Mouse (Mus musculus) midbrain, embryonic 10.5 days (tissue): Measurements from ENCODE around the gene Ablim1. TPM values are rescaled to one million over a fixed set of nuclear protein-coding genes. Genes with fewer than 3 reads are reported as not detected.

Source experiments
- DNase-seq: peaks from one replicate; pipeline ENCODE4 v3.0.0-alpha.2; 2017; ENCODE audit warnings: low spot score
- H3K27ac ChIP-seq: fragments of 300-500 bp; sonication (generic); replicated peaks from 2 replicates; pipeline ENCODE4 v1.5.1; 2016; ENCODE audit warnings: mild to moderate bottlenecking
- H3K27me3 ChIP-seq: fragments of 300-500 bp; sonication (generic); 2 replicates; pipeline ENCODE4 v1.6.1; 2016; ENCODE audit warnings: low read depth, mild to moderate bottlenecking; ENCODE audit not compliant: poor library complexity, severe bottlenecking
- H3K36me3 ChIP-seq: fragments of 300-500 bp; sonication (generic); 2 replicates; pipeline ENCODE4 v1.6.1; 2016; ENCODE audit warnings: mild to moderate bottlenecking, moderate library complexity
- H3K4me1 ChIP-seq: fragments of 300-500 bp; sonication (generic); 2 replicates; pipeline ENCODE4 v1.6.1; 2016
- H3K4me3 ChIP-seq: fragments of 300-500 bp; sonication (generic); 2 replicates; pipeline ENCODE4 v1.5.1; 2016; ENCODE audit warnings: mild to moderate bottlenecking, moderate library complexity
- H3K9me3 ChIP-seq: fragments of 300-500 bp; sonication (generic); replicated peaks from 2 replicates; pipeline ENCODE4 v1.6.1; 2016; ENCODE audit warnings: mild to moderate bottlenecking
- WGBS: fragments of 180-500 bp; shearing (Covaris S2); methylation state at CpG from one replicate; pipeline ENCODE4 v1.1.7; 2016; 5-methylcytosine and 5-hydroxymethylcytosine counted together
- polyA plus RNA-seq: library from polyadenylated mRNA; unstranded; fragments of >200 nt; fragmentation: Nextera tagmentation; extraction: Ambion mirVana; gene quantifications from 2 replicates; pipeline ENCODE4 v1.2.1, GENCODE M21; 2016

Ablim1 gene
- polyA plus RNA-seq, 1 experiment from 2014 or later = 17.8 TPM

DNA sequence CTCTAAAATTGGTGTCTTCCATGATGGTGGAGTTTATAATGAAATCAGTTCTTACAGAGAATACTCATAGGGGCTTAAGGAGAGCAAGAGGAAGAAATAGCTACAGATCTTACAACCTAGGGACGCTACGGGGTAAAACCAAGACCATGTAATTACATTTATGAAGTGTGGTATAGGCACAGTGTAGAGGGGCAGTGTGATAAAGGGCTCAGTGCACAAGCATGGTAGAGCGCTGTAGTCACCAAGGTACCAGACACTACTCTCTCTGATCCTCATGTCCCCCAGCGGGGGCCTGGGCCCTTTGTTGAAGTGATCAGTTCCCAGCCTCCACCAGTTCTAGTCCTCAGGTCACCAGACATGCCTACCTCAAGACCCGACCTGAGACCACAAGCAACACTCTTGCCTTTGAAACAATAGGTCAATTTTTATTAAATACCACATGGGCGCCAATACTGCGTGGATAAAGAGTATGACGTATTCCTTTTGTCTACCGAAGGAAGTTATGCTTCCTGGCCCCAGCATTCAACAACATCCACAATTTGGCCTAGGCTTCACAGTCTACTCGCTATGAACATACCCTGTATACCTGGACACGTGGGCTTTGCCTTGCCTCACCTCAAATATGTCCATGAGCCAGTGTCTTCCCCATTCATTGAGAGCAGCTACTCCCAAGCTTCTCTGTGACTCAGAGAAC, 213.8 kb downstream of the Ablim1 start:
- Histone ChIP-seq H3K36me3 (no peaks in the 10 kb centered on the region), H3K9me3 (no peaks in the 10 kb centered on the region), H3K4me3 (no peak overlapping the region), H3K27me3 (no peaks in the 10 kb centered on the region), H3K4me1 (peaks cover 15% of the 10 kb centered on the region), H3K27ac (no peak overlapping the region)
- 91% methylated on average over 11 of the region's 11 CpGs for WGBS
- DNase-seq = no peak

DNA sequence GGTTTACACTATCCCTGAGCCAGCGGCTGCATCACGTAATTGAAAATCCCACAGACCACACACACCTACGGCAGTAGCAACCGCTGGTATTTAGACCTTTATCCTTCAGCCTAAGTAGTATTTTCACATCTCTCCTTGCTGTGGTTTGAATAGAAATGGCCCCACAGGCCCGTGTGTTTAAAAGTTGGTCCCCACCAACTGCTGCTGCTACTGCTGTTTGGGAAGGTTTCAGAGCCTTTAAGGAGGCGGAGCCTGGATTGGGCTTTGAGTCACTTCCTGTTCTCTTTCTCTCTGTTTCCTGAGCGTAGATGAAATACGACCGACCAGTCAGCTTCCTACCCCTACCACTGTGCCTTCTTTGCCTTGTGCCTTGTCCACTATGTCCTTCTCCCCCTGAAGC, 214.7 kb downstream of the Ablim1 start:
- H3K4me1 ChIP-seq = peaks cover 11% of the 10 kb centered on the region
- H3K4me3 ChIP-seq = no peak overlapping the region
- no peak overlapping the region for H3K27ac ChIP-seq
- H3K9me3 ChIP-seq = no peaks in the 10 kb centered on the region
- no peaks in the 10 kb centered on the region for H3K27me3 ChIP-seq
- WGBS = 94% methylated on average over 9 of the region's 9 CpGs
- no peak for DNase-seq
- H3K36me3 ChIP-seq = no peaks in the 10 kb centered on the region

DNA sequence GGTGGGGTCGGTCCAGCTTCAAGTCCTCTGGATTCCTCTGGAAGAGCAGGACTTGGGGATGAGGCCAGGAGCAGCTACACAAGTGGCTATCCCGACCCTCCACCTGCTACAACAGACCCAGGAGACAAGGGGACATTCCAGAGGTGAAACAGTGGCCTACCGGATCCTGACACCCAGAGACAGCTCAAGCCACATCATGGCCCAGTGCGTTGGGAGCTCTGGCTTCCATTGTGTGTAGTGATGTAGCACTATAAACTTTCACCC, 215.7 kb downstream of the Ablim1 start:
- WGBS = 81% methylated on average over 4 of the region's 4 CpGs
- Histone ChIP-seq H3K4me3 (no peak overlapping the region), H3K27me3 (no peaks in the 10 kb centered on the region), H3K36me3 (no peaks in the 10 kb centered on the region), H3K9me3 (no peaks in the 10 kb centered on the region), H3K27ac (0 out of 2 replicates have a peak overlapping the region, but pooled peaks have one; percentile 38), H3K4me1 (peaks cover 11% of the 10 kb centered on the region)
- no peak for DNase-seq

DNA sequence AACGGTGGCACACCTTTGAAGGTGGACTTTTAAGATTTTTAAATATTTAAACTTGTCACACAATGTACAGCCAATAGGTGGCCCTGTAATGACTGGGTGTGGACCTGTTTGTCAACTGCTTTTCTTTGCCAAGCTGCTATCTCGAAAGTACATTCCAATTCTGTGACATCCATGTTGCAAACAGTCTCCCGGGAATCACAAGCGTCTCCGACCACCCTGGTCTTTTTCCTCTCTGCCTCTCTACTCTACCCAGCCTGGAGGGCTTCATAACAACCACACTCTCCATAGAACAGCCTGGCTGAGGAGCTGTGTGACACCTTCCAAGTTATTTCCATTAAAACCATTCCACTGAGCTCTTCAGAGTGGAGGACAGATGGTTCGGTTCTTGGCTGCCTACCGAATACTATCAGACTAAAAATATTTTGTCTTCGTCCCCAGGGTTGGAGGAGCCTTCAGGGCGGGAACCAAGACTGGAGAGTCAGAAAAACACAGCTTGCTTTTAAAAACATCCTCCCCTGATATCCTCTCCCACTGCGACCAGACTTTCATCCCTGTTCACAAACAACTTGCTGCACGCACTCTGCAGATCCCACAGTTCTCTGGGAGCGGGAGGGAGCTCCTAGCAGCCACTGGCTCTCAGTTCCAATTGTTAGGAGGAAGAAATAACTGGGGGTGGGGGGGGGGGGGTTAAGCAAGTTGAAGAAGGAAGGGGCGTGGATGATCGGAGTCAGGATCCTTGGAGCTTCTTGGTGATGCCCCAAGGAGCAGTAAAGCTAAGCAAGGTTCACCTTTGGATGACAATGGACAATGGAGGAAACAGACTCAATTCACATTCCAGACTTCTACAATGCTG, 216.3 kb downstream of the Ablim1 start:
- 76% methylated on average over 14 of the region's 14 CpGs for WGBS
- 0 out of 2 replicates have a peak overlapping the region, but pooled peaks have one; percentile 38 for H3K27ac ChIP-seq

DNA sequence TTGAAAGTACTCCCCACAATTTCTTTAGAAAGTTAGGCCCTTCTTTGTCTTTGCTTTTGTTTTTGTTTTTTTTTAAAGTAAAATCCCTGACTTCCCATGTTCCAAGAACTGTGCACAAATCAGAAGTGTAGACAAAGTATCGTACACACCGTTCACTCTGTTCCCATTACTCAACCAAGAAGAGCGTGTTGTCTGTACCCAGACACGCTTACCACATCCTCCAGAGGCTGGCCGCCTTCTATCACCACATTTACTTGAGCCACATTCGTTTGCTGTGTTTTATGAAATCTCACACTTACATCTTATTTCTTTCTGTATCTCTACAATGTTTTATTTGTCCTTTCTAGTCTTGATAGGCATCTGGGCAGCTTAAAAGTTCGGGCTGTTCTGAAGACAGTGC, 219.4 kb downstream of the Ablim1 start:
- WGBS = 89% methylated on average over 7 of the region's 7 CpGs
- no peaks in the 10 kb centered on the region for H3K36me3 ChIP-seq
- no peaks in the 10 kb centered on the region for H3K27me3 ChIP-seq
- no peak overlapping the region for H3K4me3 ChIP-seq
- H3K27ac ChIP-seq = no peak overlapping the region
- no peaks in the 10 kb centered on the region for H3K9me3 ChIP-seq
- H3K4me1 ChIP-seq = peaks cover 23% of the 10 kb centered on the region
- DNase-seq = no peak

More for the DNA sequence above, 216.3 kb downstream of the Ablim1 start:
- Histone ChIP-seq H3K27me3 (no peaks in the 10 kb centered on the region), H3K9me3 (no peaks in the 10 kb centered on the region), H3K4me3 (no peak overlapping the region), H3K4me1 (peaks cover 15% of the 10 kb centered on the region; the same call in 1 of the 2 replicates), H3K36me3 (no peaks in the 10 kb centered on the region)
- no peak for DNase-seq

DNA sequence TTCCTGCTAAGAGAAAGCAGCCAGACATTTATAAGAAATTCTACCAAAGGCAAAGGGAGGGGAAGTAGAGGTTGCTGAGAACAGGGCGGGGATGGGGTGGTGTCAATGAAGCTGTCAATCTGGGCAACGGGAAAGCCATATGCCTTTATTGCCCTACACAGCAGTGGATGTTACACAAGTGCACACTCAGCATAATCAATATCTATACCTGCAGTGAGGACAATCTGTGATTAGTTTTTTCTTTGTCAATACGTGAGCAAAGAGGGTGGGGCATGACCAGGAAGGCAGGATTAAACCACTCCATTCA, 221.1 kb downstream of the Ablim1 start:
- whole genome bisulfite sequencing = 84% methylated on average over 3 of the region's 3 CpGs
- peaks cover 29% of the 10 kb centered on the region for H3K4me1 ChIP-seq
- H3K27ac ChIP-seq = no peak overlapping the region
- H3K36me3 ChIP-seq = no peaks in the 10 kb centered on the region
- no peak for DNase-seq
- no peaks in the 10 kb centered on the region for H3K9me3 ChIP-seq
- no peaks in the 10 kb centered on the region for H3K27me3 ChIP-seq
- no peak overlapping the region for H3K4me3 ChIP-seq

DNA sequence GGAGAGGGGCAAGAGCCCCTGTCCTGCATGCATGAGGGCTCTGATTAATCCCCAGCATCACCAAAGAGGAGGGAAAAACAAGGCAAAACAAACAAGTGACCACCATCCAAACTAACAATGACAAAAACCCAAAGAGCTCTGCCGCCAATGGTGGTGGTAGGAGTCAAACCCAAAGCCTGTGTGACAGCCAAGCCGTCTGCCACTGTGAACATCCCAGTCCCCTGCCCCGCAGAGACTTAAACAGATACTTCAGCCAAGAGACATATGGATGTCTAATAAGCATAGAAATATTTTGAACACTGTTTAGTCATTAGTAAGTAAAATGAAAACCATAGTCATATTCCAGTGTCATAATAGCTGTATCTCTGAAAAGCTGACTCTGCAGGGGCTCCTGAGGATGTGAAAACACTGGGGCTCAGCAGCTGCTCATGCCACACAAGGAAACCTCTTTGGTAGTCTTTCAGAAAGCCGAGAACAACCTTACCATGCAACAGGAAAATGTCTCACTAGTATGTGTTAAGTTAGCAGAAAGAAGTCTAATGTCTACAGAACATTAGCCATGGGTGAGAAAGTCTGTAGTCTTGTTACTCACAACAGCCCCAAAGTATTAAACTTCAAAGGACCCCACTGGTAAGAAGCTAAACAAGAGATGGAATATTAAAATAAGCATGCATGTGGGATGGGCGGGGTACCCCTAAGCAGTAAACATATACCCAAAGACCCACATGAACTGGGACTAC, 221.6 kb downstream of the Ablim1 start:
- 86% methylated on average over 5 of the region's 5 CpGs for WGBS
- no peak for DNase-seq
- H3K4me1 ChIP-seq = peaks cover 29% of the 10 kb centered on the region
- H3K9me3 ChIP-seq = no peaks in the 10 kb centered on the region
- H3K27me3 ChIP-seq = no peaks in the 10 kb centered on the region
- H3K27ac ChIP-seq = no peak overlapping the region
- no peak overlapping the region for H3K4me3 ChIP-seq
- no peaks in the 10 kb centered on the region for H3K36me3 ChIP-seq

DNA sequence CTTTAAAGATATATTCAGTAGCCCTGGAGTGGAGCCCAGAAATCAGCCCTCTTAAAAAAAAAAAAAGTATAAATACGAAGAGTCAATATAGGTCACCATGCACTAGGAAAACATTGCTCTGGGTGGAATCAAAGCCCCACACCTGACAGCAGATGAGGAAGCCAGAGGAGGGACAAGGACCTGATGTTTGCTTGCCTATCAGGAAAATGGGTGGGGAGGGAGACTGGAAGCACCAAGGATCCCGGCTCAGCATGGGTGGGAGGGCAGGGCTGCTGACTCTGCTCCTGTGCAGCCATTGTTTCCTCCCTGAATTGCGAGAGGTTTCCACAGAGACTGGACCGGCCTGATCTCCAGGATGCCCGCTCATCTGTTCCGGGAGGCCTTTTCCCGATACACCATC, 223.4 kb downstream of the Ablim1 start:
- 79% methylated on average over 7 of the region's 7 CpGs for WGBS
- Histone ChIP-seq H3K4me1 (peaks cover 29% of the 10 kb centered on the region), H3K4me3 (no peak overlapping the region), H3K36me3 (0 out of 2 replicates have a peak, but pooled peaks cover under 1% of the 10 kb centered on the region), H3K27ac (no peak overlapping the region; the same call in 1 of the 2 replicates), H3K9me3 (0 out of 2 replicates have a peak, but pooled peaks cover 3% of the 10 kb centered on the region), H3K27me3 (no peaks in the 10 kb centered on the region)
- DNase-seq = no peak

DNA sequence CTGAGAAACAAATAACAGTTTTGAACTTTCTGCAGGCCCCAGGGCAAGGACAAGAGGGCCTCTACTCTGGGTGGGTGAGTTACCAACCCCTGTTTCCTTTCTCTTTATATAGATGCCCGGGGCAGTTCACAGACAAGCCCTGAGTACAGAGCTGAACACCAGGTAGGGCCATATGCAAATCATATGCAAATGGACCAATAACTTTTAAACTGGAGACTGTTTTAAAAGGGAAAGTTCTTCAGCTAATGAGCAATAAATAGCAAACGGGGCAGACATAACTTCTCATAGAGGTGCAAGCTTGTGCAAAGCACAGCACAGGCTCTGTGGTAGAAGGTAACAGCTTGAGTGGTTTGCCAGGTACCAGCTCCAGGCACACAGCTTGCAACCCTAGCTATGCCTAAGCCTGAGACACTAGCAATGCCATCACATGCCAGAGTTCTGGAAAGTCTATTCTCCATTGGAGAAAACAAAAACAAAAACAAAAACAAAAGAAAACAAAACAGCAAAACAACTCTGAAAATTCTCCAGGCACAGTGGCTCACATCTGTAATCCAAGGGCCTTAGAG, 225.8 kb downstream of the Ablim1 start:
- no peaks in the 10 kb centered on the region for H3K27me3 ChIP-seq
- WGBS = 83% methylated on average over 2 of the region's 2 CpGs
- H3K4me1 ChIP-seq = peaks cover 19% of the 10 kb centered on the region
- H3K27ac ChIP-seq = no peak overlapping the region
- H3K9me3 ChIP-seq = 0 out of 2 replicates have a peak, but pooled peaks cover 6% of the 10 kb centered on the region
- no peak overlapping the region for H3K4me3 ChIP-seq
- H3K36me3 ChIP-seq = peaks cover 5% of the 10 kb centered on the region; the same call in 1 of the 2 replicates
- no peak for DNase-seq

DNA sequence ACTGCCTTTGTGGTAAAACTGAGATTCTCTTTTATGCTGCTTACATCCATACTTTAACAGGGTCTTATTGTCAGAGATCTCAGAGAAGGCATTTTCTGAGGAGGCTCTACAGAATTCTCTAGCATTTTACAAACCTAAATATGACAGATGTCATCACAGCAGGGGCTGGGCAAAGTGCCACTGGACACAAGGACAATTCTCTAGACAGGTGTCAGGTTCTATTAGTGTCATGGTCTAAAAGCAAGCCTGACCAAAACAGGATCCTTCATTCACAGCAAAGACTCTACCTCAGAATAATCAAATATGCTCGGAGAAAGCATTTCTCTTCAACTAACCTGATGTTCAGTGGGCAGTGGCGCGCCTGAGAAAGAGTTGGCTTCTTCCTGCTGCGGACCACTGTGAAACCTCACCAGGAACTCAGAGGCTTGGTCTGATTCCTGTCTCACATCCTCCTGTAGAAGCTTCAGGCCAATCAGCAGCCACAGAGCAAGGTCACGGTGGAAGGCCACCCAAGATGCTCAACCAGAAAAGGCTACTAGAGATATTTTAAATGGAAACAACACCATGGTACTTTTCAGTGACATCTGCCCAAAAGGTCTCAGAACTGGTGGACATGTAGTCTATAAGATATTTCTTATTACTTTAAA, 230.1 kb downstream of the Ablim1 start:
- no peak for DNase-seq

DNA sequence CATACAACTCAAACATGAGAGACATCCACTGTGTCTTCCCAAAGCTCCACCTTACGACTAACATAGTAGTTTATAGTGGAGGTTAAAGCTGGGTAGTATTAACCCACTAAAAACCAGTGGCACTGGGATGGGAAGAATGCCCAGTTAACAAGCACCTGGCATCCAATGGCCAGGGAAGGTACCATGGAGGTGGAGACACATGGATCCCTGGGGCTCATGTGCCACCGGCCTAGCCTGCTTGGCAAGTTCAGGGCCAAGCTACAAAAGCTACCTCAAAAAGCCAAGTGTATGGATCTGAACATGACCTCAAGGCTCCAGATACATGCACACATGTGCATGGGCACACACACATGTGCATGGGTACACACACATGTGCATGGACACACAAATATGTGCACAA, 230.8 kb downstream of the Ablim1 start:
- 0 out of 2 replicates have a peak, but pooled peaks cover 6% of the 10 kb centered on the region for H3K9me3 ChIP-seq
- 91% methylated on average over 2 of the region's 2 CpGs for WGBS
- H3K4me3 ChIP-seq = no peak overlapping the region
- no peaks in the 10 kb centered on the region for H3K27me3 ChIP-seq
- H3K36me3 ChIP-seq = peaks cover 5% of the 10 kb centered on the region; the same call in 1 of the 2 replicates
- H3K4me1 ChIP-seq = peaks cover 25% of the 10 kb centered on the region
- no peak for DNase-seq
- H3K27ac ChIP-seq = no peak overlapping the region

More for the DNA sequence above, 230.1 kb downstream of the Ablim1 start:
- Histone ChIP-seq H3K9me3 (0 out of 2 replicates have a peak, but pooled peaks cover 6% of the 10 kb centered on the region), H3K27me3 (no peaks in the 10 kb centered on the region), H3K27ac (no peak overlapping the region), H3K4me1 (peaks cover 18% of the 10 kb centered on the region), H3K4me3 (no peak overlapping the region), H3K36me3 (peaks cover 5% of the 10 kb centered on the region; the same call in 1 of the 2 replicates)
- 90% methylated on average over 5 of the region's 5 CpGs for WGBS

DNA sequence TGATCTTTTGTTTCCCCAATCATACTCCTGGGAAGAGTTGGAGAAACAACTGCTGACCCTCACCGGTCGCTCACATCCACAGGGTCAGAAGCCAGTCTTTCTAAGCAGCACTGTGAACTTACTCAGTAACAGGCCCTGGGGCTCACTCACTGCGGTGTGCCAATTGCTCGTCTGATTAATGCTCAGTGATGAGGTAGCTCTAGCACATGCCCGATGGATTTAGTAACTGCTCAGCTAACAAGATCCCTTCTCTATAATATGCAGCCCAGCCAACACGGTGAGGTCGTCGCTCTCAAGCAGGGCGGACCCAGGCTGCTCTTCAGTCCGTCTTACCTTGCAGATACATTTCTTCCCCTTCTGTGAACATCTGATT, 231.6 kb downstream of the Ablim1 start:
- peaks cover 5% of the 10 kb centered on the region; the same call in 1 of the 2 replicates for H3K36me3 ChIP-seq
- 77% methylated on average over 10 of the region's 10 CpGs for WGBS

More for the DNA sequence above, 231.6 kb downstream of the Ablim1 start:
- Histone ChIP-seq H3K4me1 (peaks cover 32% of the 10 kb centered on the region), H3K9me3 (0 out of 2 replicates have a peak, but pooled peaks cover 6% of the 10 kb centered on the region), H3K27ac (no peak overlapping the region), H3K4me3 (no peak overlapping the region), H3K27me3 (no peaks in the 10 kb centered on the region)
- no peak for DNase-seq
